Mouse (Mus musculus) liver, adult (tissue): ENCODE results near the gene Kcnh1.

Source experiments
- GATA4 ChIP-seq: IDR thresholded peaks from 2 replicates; pipeline ENCODE4 v1.6.1; 2014; ENCODE audit warnings: mild to moderate bottlenecking, low read length; ENCODE audit not compliant: insufficient replicate concordance

The Kcnh1 gene

GRCm38 (mm10) chr1:192339361-192340077 lies 148.9 kb downstream of the Kcnh1 start:
- TF ChIP-seq GATA4 = no peak

GRCm38 (mm10) chr1:192341774-192342173 lies 151.2 kb downstream of the Kcnh1 start:
- no peak for TF ChIP-seq GATA4

GRCm38 (mm10) chr1:192343996-192344395 lies 153.4 kb downstream of the Kcnh1 start:
- no peak for TF ChIP-seq GATA4

- TF ChIP-seq GATA4 = no peak
These were observed 156.8 kb downstream of the Kcnh1 start for GRCm38 (mm10) chr1:192347327-192347726.

GRCm38 (mm10) chr1:192356231-192356630 lies 165.7 kb downstream of the Kcnh1 start:
- no peak for TF ChIP-seq GATA4

- TF ChIP-seq GATA4 = no peak
These were observed 168.6 kb downstream of the Kcnh1 start for GRCm38 (mm10) chr1:192359212-192359611.

GRCm38 (mm10) chr1:192368336-192368735 lies 177.8 kb downstream of the Kcnh1 start:
- TF ChIP-seq GATA4 = no peak

- no peak for TF ChIP-seq GATA4
These were observed 181.5 kb downstream of the Kcnh1 start for GRCm38 (mm10) chr1:192371943-192372614.

- TF ChIP-seq GATA4 = no peak
These were observed 188.0 kb downstream of the Kcnh1 start for GRCm38 (mm10) chr1:192378546-192379075.

GRCm38 (mm10) chr1:192380596-192381041 lies 190.0 kb downstream of the Kcnh1 start:
- TF ChIP-seq GATA4 = no peak

GRCm38 (mm10) chr1:192387624-192388023 lies 197.1 kb downstream of the Kcnh1 start:
- TF ChIP-seq GATA4 = no peak

- TF ChIP-seq GATA4 = no peak
These were observed 200.5 kb downstream of the Kcnh1 start for GRCm38 (mm10) chr1:192391041-192391440.

- TF ChIP-seq GATA4 = no peak
These were observed 201.7 kb downstream of the Kcnh1 start for GRCm38 (mm10) chr1:192392232-192392631.

GRCm38 (mm10) chr1:192399667-192400490 lies 209.3 kb downstream of the Kcnh1 start:
- TF ChIP-seq GATA4 = no peak

GRCm38 (mm10) chr1:192400991-192401390 lies 210.4 kb downstream of the Kcnh1 start:
- TF ChIP-seq GATA4 = no peak

- no peak for TF ChIP-seq GATA4
These were observed 212.5 kb downstream of the Kcnh1 start for GRCm38 (mm10) chr1:192402911-192403704.
